Mouse (Mus musculus) B cell, adult 2 months (primary cell): Measurements from ENCODE around the gene Snapc5.
"Not testable (repeated sequence)": the region's sequence is repeated elsewhere in the genome, so short reads cannot be mapped to it uniquely, and the experiment has no call there.

Experiments used
- DNase-seq, 2 experiments: peaks; one replicate each; pipeline ENCODE4 v3.0.0; 2022

The Snapc5 gene

DNA sequence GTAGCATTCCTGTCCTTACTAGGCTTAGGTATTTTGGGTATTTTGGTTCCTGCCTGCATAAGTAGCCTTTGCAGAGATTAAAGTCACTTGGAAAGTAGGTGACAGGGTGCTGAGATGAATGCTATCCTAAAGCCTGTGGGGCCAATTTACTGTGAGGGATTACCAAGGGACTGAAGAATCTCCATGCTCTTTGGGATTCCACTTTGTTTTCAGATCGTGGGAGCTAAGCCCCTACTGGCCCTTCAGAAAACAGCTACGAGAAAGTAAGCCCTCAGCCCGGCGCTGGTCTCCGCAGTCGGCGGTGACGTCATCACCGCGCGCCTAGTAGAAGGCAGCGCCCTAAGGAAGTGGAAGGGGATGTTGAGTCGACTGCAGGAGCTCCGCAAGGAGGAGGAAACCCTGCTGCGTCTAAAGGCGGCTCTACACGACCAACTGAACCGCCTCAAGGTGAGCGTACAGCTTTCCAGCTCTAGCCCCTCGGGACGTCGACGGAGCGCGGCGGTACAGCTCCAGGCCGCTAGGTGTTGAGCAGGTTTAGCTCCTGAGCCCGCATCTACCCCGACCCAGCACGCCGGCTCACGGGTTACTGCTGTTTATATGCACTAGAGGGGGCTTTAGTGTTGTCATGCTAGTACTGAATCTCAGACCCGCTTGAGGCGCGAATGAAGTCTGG is at the start of gene Snapc5:
TSS of gene Snapc5 (plus strand) at position 301 of the 673 bp plus-strand sequence.
- peak; percentile 91 to 93 for DNase-seq

DNA sequence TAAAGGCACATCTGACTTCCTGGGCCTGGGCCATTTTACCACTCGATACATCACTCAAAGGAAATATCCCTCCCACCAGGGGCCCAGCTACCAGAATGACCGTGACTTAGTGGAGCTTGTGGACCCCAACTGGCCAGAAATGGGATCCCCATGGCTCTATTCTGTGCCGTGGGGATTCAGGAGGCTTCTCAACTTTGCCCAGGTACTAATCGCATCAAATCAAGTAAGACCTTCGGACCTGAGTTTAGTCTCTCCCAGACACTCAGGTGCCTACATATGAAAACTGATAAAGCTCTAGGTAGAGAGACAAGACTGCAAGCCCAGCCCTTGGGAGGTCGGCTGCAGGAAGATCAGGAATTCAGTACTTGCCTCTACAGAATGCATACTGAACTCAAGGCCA is 47.5 kb upstream of the Snapc5 start:
- DNase-seq, result no peak

- DNase-seq, result peak; percentile 79
Measured at GRCm38 (mm10) chr9:64138896-64139295, 40.2 kb upstream of the Snapc5 start.

GRCm38 (mm10) chr9:64139879-64140278 is 39.2 kb upstream of the Snapc5 start:
- no peak for DNase-seq

DNA sequence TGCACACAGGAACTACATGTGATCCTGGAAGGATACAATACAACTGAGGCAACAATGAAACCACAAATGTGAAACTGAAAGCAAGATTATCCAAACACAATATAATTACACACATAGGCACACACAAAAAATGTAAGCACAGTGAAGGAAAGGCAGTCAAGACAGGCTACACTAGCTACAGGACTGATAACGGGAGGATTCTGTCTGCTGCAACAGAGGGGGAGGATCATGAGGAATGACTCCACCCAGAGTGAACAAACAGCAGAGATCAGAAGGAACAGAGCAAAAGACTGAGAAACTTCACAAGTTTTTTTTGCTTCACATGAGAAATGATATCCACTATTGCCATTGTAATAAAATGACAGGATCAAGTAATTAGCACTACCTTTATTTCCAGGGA is 22.4 kb upstream of the Snapc5 start:
- no peak for DNase-seq

DNA sequence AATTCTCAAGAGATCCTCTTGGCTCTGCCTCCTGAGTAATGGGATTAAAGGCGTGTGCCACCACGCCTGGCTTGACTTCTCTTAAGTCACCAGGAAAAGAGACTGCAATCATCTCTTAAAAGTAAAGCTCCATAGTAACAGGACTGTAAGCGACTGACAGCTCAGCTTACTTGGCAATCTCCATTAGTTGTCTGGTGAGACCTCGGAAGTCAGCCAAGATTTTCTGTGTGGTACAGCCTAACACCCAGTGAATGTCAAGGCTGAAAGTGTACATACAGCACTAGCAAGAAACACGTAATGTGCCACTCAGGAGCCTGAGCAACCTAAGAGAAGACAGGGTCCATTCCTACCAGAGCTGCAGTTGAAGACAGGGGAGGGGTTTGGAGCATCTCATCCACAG is 18.6 kb upstream of the Snapc5 start:
- no peak for DNase-seq

DNA sequence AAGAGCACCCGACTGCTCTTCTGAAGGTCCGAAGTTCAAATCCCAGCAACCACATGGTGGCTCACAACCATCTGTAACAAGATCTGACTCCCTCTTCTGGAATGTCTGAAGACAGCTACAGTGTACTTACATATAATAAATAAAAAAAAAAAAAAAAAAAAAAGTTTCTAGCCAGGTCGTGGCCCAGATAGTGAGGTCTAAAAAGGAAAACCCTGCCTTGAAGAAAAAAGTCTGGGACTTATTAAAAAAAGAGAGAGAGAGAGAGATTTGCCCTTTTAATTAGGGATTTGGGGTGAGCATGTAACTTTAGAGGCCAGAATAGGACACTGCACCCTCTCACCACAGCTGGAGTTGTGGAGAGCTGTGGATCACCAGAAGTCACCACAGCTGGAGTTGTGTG is 9.1 kb upstream of the Snapc5 start:
- DNase-seq, result not testable (repeated sequence)

DNA sequence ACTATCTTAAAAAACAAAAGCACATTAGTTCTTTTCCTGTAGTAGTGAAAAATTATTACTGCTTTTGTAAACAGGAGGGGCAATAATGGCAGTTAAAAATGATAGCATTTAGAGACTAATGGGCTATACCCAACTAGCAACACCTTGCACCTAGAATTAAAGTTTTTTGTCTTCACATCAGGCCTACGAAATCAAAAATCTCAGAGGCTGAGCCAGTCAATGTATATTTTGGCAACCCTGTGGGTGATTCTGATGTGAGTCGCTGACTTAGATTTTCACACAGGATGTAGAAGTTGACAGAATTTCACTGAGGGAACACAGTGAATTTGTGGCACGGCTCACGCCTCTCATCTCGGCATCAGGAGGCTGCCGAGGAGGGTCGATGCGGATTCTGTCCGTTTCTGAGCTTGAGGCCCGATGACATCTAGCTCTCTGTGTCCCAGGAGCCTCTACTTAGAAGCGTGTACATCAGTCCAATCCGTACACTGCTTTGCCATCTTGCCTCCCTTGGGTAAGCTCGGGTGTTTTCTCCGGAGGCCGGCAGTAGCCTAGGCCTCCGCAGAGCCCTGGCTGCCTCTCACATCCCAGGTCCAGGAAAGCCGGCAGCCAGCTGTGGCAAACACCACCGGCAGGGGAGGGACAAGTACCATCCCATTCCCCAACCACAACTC is 6.8 kb upstream of the Snapc5 start:
- no peak for DNase-seq

DNA sequence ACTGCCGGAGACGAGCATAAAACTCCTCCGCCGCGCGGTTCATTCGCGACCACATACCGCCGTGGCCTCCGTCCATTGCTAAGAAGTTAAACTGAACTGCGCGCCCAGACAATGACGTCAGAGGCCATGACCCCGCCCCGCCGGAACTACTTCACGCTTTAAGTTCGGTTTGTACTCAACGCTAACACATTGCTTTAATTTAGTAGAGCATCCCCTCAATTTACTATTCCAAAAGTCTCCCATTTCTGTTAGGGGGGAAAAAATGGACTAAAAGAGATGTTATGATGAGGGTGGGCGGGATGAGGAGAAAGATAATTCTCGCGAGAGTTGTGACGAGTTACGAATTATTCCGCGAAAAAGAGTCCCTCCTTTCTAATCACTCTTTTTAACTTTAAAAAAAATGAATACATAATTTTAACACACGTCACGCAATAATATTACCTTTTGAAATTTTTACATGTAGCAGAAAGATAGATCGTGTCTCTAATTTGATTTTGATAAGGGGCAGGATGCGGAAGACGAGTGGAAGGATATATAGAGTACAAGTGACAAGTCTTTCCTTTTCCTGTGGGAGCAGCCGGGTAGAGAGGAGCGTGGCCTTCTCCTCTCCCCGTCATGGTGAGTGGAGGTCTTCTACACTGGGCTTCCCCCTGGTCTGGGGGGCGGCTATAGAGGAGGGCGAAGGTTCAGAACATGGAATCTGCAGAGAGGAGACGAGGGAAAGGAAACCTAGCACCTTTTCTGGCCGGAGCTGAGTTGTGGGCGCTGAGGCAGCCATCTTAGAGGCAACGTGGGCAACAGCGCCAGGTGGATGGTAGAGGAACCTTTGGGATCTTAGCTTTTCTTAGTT is 6.0 kb upstream of the Snapc5 start, which contains the start of the genes Zwilch and Rpl4:
TSS of gene Zwilch (minus strand) at position 289 of the 850 bp plus-strand sequence.
TSS of gene Rpl4 (plus strand) at position 560 of the 850 bp plus-strand sequence.
- peak; percentile 91 for DNase-seq

GRCm38 (mm10) chr9:64173666-64174220 is 5.3 kb upstream of the Snapc5 start:
- DNase-seq, result no peak

- no peak for DNase-seq
Measured at GRCm38 (mm10) chr9:64174341-64174740, 4.7 kb upstream of the Snapc5 start.

DNA sequence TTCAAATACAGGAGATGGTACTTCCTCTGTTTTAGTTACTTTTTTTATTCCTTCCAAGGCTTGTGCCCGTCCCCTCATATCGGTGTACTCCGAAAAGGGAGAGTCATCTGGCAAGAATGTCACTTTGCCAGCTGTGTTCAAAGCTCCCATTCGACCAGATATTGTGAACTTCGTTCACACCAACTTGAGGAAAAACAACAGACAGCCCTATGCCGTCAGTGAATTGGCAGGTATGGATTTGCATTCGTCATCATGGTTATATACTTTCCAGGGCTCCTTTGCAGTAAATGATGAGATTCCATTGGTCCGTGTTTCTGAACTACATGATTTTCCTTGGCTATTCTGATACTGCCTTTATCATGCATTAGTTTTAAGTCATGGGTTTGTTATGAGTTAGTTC is 4.3 kb upstream of the Snapc5 start:
- DNase-seq, result no peak

DNA sequence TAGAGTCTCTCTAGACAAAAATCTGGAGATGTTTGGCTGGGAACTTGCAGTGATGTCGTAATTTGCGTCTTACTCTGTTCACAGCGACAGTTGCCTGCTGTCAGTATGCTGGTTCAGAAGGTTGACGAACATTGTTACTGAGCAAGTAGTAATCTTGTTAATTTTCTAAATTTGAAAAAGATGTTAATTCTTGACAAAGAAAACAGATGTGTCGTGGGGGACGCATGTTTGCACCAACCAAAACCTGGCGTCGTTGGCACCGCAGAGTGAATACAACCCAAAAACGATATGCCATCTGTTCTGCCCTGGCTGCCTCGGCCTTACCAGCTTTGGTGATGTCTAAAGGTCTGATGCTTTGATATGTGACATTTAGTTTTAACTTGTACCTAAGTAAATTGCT is 3.7 kb upstream of the Snapc5 start:
- no peak for DNase-seq

DNA sequence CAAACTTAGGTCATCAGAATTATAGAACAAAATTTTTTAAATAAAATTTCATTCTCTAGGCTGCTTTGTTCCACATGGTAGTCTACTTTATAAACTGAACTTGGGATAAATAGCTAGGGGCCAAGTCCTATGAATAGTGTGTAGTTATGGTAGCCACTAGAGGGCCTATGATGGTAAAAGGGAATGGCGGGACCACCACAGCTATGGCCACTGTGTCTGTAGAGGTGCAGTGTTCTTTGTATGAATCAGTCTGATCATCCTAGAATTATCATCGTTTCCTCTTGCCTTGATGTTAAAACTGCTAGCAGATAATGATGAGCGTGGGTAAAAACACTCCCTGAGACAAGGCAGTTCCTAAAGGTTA is 482 bp upstream of the Snapc5 start:
- no peak for DNase-seq

- DNase-seq, result not testable (repeated sequence)
Measured at GRCm38 (mm10) chr9:64183295-64183694, 4.2 kb downstream of the Snapc5 start.

DNA sequence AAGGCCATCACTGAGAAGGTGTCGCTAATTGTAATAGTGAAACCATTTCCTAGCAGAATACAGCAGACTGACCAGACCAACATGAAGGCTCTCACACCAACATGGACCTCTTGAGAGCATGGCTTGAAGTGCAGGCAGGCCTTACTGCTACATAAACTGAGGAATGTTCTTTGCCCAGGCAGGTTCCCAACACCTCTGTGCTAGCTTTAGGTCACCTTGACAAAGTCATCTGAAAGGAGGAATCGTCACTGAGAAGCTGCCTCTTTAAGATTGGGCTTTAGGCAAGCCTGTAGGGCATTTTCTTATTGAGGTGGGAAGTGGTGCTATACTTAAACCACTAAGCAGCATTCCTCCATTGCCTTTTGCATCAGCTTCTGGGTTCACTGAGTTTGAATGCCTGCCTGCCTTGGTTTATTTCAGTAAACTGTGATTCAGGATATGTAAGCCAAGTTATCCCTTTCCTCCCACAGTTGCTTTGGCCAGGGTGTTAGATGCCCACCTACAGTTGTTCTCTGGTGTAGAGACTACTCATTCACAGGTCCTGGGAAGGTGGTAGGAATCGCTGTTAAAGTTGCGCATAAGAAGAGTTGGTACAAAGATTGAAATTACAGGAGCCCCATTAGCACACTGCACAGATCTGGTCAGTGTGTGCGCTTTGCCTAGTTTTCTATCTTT is 5.2 kb downstream of the Snapc5 start:
- no peak for DNase-seq

DNA sequence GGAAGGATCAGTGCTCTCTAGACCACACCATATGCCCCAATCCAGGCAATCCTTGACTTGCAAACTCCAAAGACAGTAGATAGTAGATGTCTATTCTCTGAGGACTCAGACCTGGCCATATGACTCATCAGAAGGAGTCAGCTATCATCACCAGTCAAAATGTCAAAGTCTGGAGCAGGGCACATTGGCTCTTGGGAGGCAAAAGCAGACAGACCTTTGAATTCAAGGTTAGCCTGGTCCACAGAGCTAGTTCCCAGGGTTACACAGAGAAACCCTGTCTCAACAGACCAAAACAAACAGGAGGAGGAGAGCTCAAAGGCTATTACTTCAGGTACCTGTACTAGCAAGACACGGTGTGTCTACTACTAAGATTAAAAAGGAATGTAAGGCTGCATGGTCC is 14.8 kb downstream of the Snapc5 start:
- no peak for DNase-seq

DNA sequence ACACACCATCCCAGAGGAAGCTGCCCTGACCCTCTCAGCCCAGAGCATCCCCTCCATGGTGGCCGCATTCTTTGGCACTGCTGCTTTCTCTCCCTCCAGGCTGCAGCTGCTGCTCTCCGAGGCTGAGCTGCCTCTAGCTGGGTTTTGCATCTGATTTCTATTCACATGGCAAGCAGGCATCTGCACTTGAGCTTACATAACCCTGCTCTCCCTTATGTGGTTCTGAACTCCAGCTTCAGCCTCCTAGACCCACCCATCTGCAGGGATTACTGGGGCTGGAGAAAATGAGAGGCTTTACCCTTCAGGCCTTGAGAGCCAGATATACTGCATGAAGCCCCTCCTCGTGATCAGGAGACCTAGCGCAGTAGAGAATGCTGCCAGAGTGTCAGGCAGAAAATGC is 16.5 kb downstream of the Snapc5 start:
- DNase-seq, result no peak

DNA sequence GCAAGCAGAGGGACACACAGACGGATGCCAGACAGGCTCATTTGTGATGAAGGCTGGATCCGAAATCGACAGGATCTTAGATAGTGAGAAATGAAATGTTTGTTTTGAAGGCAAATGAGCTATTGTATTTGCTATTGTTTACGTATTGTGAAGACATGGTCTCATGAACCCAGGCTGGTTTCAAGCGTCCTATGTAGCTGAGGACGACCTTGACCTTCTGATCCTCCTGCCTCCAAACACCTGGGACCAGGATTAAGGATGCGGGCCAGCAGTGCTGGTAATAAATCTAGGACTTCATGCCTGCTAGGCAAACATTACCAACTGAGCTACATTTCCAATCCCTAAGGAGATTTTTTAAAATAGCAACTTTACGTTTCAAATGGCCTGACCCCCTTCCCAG is 18.4 kb downstream of the Snapc5 start:
- DNase-seq, result no peak

GRCm38 (mm10) chr9:64198068-64198762 is 19.1 kb downstream of the Snapc5 start:
- DNase-seq, result no peak

GRCm38 (mm10) chr9:64198763-64199418 is 19.8 kb downstream of the Snapc5 start:
- DNase-seq, result not testable (repeated sequence)

GRCm38 (mm10) chr9:64199897-64200296 is 20.8 kb downstream of the Snapc5 start:
- no peak for DNase-seq
